Mouse (Mus musculus): Measurements from ENCODE around the gene Raly. TPM values are rescaled to one million over a fixed set of nuclear protein-coding genes. Genes with fewer than 3 reads are reported as not detected.
A peak's percentile ranks its signal among the peaks of the same experiment; 100 is the strongest.

Gene Raly
- polyA plus RNA-seq (2017; shearing (Covaris generic)) = 1 to 10 TPM; 8.0 to 8.6 TPM

DNA sequence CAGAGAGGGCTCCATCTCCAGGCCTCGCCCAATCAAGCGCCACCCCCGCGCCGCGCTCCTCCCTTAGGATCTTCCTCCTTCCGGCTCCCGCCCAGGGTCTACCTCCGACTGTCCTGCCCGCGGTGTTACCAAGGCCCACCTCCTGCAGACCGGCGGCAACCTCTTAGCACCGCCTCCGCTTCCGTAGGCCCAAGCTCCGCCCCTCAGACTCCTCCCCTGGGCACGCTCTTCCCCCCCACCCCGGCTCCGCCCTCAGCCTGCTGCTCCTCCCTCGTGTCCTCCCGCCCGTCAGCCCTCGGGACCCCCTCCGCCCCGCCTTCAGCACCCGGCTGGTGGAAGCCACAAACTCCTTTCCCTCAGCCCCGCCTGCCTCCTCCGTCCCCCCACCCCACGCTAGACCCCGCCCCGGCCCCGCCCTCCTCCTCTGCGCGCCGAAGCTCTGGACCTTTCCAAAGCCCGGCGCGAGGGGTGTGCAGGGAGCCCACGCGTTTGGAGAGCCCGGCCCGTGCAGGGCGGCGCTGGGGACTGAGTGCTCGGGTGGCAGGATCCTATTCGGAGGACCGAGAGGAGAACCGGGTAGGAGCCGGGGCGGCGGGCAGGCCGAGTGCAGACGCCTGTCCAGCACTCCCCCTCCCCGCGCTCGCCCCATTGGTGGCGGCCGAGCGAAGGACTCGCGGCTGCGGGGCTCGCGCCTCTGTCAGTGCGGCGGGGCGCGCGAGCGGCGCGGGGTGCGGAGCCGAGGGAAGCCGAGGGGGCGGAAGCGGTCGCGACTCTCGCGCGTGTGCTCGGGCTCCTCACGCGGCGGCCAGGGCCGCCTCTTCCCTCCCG lies at the start of gene Raly, which contains the start of gene a:
TSS of gene Raly (plus strand) at position 441 of the 828 bp plus-strand sequence.
TSS of gene a (plus strand) at position 747 of the 828 bp plus-strand sequence.
- ATAC-seq = peak; percentile 84

DNA sequence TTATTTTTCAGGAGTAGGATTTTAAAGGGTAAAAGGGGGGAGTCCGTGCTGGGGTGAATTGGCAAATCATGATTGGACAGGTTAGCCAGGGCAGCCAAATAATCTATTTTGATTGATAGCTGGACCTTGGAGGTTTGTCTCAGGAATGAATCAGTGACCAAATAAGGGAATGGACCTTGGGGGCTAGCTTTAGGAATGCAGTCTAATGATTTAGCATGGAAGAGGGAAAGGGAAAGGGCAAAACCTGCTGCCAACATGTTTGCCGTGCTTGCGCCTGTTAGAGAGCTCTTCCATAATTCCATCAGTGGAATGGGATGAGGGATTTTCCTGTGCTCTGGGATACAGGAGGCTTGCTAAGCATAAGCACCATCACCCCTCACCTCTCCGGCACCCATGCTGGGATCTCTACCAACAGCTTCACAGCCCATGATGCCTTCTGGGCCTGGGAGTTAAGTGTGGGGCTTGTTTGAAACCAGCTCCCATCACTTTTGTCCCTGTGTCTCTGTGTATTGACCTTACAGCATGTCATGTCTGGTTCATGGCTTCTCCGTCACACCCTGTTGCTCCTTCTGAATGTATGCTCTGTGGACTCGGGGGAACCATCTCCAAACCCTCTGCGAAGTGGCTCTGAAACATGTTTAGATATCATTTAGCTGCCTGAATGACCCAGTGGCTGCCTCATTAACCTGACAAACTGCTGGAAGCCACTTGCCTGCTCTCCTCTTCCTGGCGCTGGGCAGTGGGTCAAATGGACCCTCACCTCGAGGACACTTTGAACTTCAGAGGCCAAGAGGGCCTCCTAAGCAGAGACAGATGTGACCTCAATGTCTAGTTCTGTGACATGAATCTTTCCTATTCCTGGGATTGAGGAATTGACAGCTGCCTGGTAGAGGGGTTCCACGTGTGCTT lies 47.7 kb upstream of the Raly start:
- no peak for ATAC-seq

DNA sequence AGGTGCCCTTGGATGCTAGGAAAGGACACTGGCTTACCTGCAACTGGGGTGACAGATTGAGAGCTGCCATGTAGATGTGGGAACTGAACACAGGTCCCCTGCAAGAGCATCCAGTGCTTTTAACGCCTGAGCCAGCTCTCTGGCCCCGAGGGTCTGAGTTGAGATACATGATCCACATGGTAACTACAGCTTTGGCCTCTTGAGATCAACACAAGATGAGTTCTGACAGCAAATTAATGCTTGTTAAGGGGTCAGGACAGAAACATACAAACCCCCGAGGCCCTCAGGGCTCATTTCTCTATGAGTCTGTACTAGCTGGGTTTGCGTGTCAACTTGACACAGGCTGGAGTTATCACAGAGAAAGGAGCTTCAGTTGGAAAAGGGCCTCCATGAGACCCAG lies 47.0 kb upstream of the Raly start:
- ATAC-seq = no peak

DNA sequence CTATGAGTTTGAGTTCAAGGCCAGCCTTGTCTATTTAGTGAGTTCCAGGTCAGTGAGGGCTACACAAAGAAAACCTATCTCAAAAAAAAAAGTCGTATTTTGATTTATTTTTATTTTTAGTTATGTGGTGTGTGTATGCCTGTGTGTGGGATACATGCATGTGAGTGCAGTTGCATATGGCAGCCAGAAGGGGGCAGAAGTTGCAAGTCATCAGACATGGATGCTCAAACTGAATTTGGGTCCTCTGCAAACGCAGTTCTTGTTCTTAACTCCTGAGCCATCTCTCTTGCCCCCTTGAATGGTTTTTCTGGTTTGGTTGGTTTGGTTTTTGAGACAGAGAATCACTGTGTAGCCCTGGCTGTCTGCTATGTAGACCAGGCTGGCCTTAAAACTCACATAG lies 42.5 kb upstream of the Raly start:
- ATAC-seq = no peak

DNA sequence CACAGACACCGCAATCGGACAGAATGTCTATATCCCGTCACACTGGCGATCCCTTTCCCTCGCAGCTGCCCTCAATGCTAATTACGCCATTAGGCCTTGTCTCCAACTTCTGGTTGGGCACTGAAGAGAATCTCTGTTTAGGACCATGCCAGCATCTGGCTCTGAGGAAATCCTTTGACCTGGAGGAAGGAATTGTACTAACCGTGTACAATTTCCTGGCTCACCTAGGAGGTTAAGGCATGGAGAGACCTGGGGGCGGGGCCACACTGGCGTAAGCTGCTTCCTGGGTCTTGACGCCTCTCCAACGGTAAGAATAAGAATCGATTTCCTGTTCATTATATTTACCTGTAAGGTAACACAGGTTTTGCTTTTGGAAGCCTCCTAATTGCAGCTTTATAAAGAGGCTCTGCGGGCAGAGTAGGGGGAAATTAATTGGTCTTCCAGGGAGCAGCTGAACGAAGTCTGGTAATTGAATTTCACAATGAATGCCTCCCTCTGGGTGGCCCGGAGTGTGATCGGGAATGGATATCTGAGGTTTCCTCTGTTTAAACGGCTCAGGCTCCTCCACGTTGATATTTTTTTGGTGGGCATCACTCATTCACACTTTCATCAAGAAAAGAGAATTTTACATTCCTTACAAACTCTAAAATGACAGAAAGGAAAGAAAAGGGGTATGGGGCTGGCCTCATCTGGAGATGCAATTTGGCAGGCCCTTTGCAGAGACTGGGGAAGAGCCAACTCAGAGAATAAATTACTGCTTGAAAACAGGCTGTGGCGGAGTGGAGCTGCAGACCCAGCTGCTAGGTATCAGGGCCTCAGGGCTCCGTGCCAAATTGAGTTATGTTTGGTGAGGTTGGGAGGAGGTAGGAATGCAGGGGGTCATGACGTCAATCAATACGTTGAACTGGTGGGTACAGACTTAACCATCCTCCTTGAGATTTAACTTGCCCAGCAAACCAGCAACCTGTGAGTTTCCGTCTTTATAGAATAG lies 41.6 kb upstream of the Raly start:
- ATAC-seq = no peak

DNA sequence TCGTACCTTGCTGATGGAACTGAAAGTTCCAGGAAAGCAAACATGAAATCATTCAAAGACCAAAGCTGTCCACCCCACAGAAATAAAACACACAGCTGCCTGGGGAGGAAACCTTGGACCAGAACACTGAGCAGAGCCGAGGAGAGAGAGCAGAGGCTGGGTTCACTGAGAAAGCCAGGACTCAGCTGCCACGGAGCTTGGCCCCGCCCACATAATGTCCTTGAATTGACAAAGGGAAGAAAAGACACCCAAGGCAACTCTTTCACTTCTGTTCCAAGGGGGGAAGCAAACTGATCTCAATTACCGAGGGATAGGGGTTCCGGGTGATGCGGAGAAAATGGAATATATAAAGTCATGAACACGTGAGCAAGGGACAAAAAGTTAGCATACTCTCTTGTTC lies 39.0 kb upstream of the Raly start:
- ATAC-seq = no peak

DNA sequence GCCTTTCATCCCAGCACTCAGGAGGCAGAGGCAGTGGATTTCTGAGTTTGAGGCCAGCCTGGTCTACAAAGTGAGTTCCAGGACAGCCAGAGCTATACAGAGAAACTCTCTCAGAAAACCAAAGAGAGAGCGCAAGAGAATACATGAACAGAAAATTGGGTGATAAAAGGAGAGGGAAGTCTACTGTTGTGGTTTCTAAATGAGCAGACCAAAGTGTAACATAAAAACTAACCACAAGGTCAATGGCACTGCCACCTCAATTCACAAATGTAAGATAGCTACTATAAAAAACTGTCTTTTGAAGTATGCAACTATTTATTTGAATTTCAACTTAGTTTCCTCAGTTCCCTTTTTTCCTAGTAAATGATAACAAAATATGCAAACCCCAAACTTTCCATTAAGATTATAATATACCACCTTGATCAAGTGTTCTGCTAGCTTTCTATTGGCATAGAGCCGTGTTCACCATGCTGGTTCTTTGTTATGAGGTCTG lies 36.8 kb upstream of the Raly start:
- ATAC-seq = no peak

DNA sequence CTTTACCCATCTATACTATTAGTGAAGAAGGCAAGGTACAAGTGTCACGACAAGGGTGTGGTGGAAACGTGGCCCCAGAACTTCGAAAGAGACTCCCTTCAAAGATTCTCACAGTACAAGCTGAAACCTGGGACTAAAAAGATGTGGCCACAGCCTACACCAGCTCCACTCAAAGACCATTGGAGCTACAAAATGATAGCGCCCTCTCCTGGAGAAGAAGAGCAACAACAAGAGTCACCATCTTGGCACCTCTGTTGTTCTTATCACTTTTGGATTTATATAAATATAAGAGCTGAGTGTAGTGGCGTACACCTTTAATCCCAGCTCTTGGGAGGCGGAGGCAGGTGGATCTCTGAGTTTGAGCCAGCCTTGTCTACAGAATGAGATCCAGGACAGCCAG lies 35.1 kb upstream of the Raly start:
- no peak for ATAC-seq

DNA sequence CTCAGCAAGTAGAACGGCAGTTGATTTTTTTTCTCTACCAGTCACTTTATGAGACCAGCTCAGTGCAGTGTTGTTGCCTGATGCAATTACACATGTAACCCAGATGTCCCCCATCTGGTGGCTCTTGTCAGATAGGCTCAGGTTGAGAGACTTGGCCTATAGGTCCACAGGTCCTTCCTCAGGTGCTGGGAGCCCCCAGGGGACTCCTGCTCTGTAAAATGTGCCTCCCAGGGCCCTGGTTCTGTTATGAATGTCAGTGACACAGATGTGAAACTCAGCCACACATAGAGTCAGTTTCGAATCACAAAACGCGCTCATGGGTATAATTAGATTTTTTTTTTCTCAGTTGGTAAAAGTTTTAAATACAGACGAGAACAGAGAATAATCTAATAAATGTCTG lies 33.2 kb upstream of the Raly start:
- no peak for ATAC-seq

DNA sequence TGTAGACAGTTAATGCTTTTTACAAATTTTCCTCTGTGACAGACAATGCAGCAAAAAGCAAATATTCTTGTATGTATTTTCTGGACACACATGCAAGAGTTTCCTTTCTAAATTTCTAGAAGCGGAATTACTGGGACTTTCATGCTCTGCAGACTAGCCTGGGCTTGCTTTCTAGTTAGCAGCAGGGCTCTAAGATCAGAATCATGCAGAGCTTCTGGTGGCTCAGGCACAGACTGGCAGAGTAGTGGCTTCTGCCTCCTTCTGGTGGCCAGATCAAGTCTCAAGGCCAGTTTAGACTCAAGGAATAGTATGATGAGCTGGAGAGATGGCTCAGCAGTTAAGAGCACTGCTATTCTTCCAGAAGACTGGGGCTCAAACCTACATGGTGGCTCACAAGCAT lies 32.4 kb upstream of the Raly start:
- no peak for ATAC-seq

DNA sequence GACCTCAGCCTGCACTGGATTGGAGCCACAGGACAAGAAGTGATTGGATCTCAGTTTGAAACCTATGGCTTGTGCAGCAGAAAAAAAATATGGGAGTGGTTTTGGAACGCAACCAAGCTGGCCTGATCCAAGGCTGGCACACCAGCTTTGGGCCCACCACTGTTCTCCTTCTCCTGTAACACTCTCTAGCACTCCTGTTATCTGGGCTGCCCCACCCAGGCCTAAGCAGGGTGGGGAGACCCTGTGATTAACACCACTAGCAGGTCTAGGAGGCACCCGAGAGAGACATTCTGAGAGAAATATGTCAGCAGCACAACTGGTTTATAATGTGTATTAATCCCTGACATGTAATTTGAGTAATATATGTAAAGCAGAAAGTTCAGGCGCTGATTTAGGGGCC lies 27.7 kb upstream of the Raly start:
- no peak for ATAC-seq

DNA sequence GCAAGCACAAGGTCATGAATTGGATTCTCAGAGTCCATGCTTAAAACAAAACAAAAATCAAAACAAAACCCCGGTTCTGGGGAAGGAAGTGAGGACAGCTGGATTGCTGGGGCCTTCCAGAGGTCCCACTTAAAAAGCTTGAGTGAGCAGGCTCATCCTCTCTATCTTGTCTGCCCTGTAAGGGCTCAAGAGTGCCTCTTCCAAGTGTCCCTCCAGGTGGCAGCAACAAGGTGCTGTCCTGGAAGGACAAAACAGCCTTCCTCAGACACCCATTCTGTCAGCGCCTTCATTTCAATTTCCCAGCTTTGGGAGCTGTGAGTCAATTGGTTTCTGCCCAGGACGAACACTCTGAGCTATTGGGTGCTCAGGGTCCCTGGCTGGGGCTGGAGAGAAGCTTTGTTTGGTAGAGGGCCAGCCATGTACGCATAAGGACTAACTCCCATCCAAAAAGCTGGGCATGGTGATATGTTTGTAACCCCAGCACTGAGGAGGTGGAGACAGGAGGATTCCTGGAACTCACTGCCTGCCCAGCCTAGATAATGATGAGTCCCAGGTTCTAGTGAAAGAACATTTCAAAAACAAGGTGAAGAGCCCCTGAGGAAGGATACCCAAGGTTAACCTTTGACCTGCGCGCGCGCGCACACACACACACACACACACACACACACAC lies 25.9 kb upstream of the Raly start:
- no peak for ATAC-seq

DNA sequence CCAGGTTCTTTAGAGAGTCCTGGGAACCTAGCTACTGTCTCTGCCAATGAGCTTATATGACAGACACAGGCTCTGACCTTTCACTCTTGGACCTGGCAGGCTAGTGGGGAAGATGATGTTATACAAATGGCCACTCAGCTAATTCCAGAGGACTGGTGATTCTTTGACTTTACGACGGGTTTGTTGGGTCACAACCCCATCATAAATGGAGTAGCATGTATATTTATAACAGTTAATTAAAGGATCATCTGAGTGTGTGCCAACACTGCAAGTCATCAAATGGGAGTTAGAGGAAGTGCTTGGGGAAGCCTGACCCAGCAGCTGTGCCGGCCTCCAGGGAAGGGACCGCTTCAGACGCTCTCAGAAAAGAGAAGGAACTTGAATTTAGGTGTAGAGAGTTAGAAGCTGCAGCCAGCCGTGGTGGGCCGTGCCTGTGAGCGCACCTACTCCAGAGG lies 25.3 kb upstream of the Raly start:
- ATAC-seq = no peak

DNA sequence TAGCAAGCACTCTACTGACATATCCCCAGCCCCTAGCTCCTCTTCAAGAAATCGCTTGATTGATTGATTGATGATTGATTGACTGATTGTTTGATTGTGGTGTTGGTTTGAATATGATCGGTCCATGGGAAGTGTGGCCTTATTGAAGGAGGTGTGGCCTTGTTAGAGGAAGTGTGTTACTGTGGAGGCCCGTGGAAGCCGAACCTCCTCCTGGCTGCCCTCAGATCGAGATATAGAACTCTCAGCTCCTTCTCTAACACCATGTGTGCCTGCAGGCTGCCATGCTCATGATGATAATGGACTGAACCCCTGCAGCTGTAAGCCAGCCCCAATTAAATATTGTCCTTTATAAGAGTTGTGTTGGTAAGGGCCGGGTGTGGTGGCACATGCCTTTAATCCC lies 23.8 kb upstream of the Raly start:
- no peak for ATAC-seq

DNA sequence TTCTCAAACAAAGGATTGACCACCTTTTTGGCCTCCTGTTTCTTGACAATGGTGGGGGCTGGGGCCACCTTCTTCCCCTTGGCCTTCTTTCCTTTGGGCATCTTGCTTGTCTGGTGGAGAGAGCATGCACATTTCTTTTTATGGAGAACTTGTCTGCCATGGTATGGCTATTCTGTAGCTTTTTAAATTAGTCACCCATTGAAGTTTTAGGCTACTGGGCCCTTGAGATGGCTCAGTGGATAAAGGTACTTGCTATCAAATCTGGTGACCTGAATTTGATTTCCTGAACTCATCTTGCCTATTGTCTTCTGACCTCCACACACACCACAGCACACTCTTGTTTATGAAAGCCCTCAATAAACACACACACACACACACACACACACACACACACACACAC lies 21.0 kb upstream of the Raly start, which contains the start of gene Gm14214:
TSS of gene Gm14214 (minus strand) at position 101 of the 400 bp plus-strand sequence.
- ATAC-seq = no peak

DNA sequence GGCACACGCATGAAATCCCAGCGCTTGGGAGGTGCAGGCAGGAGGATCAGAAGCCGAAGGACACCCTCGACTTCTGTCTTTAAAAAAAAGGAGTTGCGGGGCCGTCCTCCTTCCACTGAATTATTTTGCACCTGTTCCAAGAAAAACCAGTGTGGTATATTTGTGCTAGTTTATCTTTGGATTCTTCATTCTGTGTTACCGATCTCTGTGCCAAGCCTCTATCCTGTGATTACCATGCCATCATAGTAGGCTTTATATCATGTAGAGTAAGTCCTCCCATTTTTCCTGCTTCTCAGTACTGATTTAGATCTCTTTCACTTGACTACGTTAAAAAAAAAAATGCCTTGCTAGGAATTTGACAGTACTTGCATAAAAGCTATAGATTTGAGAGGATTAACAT lies 19.3 kb upstream of the Raly start:
- ATAC-seq = no peak

DNA sequence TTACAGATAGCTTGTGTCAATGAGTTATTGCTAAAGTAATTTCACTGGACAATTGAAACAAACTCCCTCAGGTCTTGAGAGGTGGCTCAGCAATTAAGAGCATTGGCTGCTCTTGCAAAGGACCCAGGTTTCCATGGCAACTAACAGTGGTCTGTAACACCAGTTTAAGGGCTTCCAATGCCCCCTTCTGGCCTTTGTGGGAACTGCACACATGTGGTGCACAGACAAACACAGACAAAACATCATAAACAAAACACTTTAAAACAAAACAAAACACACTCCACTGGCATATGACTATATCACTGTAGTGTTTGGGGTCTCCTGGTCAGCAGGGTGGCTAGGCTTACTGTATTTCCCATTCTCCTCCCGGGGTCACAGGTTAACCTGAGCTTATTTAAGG lies 16.9 kb upstream of the Raly start:
- no peak for ATAC-seq

DNA sequence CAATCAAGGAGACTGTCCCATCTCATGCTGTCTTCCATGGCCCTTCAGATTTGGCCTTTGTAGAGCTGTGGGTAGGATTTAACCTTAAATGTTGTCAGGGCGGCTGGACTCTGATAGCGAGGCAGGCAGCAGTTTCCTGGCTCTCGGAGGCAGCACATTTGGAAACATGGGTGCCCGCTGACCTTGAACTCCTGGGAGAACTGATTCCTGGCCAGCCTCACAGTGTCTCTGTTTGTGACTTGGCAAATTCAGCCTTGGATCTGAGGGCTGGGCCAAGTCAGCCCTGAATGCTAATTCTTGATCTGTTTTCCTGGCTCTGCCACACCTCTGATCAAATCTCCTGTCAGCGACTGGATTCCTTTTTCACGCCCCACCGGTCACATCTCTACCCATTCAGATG lies 14.4 kb upstream of the Raly start:
- ATAC-seq = no peak

DNA sequence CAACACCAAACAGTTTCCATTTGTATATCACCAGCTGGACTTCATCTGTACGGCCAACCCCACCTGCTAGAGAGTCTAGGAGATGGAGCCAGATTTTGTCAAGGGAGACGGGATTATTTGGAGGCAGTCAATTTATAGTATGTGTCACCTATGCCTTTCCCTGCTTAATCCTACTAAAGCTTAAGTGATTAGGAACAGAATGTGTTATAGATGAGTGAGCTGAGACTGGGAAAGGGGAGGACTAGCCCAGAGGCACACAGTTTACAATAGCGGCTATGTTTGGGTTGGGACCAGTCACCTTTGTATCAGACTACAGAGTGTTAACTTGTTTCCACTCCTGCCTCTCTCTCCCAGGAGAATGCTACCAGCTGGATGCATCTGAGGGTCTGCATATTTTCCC lies 11.2 kb upstream of the Raly start:
- no peak for ATAC-seq

DNA sequence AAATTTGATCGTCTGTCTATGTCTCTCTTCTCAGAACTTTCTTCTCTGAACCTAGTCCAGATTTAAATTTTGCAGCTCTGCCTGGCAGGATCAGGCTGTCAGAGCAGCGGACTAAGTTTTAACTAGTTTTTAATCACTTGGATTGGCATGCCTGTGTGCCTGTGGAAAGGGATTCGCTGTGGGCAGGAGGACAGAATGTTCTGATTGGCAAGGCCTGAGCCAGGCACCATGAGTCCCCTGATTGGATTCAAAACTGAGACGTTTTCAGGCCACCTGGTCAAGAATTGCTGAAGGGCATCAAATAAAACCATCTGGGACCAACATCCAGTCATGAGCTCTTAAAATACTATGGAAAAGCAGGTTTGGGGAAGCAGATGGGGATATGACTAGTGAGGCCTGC lies 8.5 kb upstream of the Raly start:
- no peak for ATAC-seq

DNA sequence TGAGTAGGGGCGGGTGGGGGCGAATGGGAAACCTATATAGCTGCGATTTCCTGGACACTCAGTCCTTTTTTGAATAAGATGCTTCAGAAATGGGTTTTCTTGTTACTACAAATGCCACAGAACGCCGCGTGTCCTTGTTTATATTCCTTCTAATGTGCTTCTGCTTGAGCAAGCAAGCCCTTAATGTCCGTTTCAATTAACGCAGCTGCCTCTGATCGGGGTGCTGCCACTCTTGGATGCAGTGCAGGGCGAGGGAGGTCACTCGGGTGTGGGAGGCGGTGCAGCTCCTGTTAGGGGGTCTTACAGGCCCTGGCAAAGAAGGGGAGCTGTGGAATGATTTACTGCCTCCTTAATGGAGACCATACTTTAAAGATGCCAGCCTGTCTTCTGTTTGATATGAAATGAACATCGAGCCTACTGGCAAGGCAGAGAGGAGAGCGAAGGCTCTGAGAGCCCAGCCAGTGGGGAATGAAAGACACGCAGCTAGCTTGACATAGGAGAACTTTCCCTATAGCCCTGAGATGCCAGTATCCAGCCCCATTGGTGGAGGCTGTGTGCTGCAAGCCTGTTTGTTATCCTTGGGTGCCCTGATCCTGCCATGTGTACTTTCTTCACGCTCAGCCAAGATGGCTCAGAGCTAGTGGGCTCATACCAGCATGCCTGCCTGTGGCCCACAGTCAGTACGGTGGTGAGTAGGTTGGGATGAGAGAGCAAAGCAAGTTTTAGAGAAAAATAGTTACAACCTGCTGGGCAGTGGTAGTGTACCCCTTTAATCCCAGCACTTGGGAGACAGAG lies 7.8 kb upstream of the Raly start:
- ATAC-seq = no peak
